Mouse (Mus musculus) midbrain, embryonic 12.5 days (tissue): ENCODE measurements at regions not wholly inside any gene's neighbourhood (a gene's known extent, or its start where the extent isn't known, plus 50 kb on each side); places are given as distances from the start of the nearest gene placed in this dataset.

Experiments used
- ATAC-seq: fragments of 200-750 bp; cut with Nextera tagmentation; 2 replicates; pipeline ENCODE4 v1.8.0; 2017; ENCODE audit warnings: low read depth, moderate TSS enrichment, moderate library complexity; ENCODE audit not compliant: low FRiP score
- H3K27ac ChIP-seq: fragments of 300-500 bp; sonication (generic); replicated peaks from 2 replicates; pipeline ENCODE4 v1.5.1; 2016; ENCODE audit warnings: mild to moderate bottlenecking
- H3K27me3 ChIP-seq: fragments of 300-500 bp; sonication (generic); 2 replicates; pipeline ENCODE4 v1.6.1; 2016; ENCODE audit warnings: mild to moderate bottlenecking
- H3K36me3 ChIP-seq: fragments of 300-500 bp; sonication (generic); 2 replicates; pipeline ENCODE4 v1.6.1; 2016
- H3K4me1 ChIP-seq: fragments of 300-500 bp; sonication (generic); 2 replicates; pipeline ENCODE4 v1.6.1; 2016
- H3K4me2 ChIP-seq: fragments of 300-500 bp; sonication (generic); replicated peaks from 2 replicates; pipeline ENCODE4 v1.6.1; 2016; ENCODE audit warnings: mild to moderate bottlenecking, moderate library complexity
- H3K4me3 ChIP-seq: fragments of 300-500 bp; sonication (generic); 2 replicates; pipeline ENCODE4 v1.5.1; 2016; ENCODE audit warnings: mild to moderate bottlenecking
- H3K9ac ChIP-seq: fragments of 300-500 bp; sonication (generic); replicated peaks from 2 replicates; pipeline ENCODE4 v1.6.1; 2016; ENCODE audit warnings: mild to moderate bottlenecking, moderate library complexity
- H3K9me3 ChIP-seq: fragments of 300-500 bp; sonication (generic); 2 replicates; pipeline ENCODE4 v1.6.1; 2016; ENCODE audit warnings: mild to moderate bottlenecking
- WGBS: fragments of 180-500 bp; shearing (Covaris S2); methylation state at CpG from one replicate; pipeline ENCODE4 v1.1.7; 2016; 5-methylcytosine and 5-hydroxymethylcytosine counted together

DNA sequence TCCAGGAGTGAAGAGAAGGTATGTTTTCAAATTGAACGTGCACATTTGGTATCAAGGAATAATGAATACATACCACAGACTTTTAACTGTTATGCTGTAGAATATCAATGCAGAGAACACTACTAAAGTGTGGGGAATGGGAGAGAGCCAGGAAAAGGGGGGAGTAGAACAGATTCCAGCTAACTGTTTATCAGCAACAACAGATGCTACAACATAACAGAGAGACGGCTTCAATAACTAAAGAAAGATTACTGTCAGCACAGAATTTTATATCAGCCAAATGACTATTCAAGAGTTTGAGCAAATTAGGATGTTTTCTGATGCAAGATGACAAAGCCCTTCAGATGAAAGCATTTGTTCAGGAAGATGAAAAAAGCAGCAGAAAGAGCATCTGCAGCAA is 183.0 kb downstream of the Cox7c start:
- Histone ChIP-seq H3K9ac (no peak overlapping the region), H3K36me3 (no peaks in the 10 kb centered on the region), H3K4me2 (no peak overlapping the region), H3K27ac (no peak overlapping the region), H3K27me3 (no peaks in the 10 kb centered on the region), H3K4me3 (no peak overlapping the region), H3K4me1 (no peaks in the 10 kb centered on the region), H3K9me3 (no peaks in the 10 kb centered on the region)
- no peak for ATAC-seq
- WGBS = 81% methylated on average over 2 of the region's 2 CpGs

DNA sequence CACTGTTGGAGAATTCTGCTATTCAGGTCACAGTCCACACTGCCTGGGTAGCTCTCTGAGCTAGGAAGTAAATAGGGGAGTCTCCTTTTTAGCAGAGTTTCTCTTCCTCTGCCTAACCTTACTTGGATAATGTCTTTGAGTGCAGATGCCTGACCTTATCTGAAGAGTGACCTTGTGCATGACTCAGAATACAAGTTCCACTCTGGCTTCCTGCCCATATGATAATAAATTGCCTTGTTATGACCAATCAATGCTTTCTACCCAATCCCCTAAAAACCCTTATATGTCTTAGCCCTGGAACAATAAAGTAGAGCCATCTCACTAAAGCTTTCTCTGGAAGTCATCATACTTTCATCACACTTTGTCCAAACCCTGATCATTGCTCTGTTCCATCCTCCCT is 198.4 kb downstream of the Cox7c start:
- Histone ChIP-seq H3K4me2 (no peak overlapping the region), H3K4me1 (no peaks in the 10 kb centered on the region), H3K9me3 (no peaks in the 10 kb centered on the region), H3K4me3 (no peak overlapping the region), H3K36me3 (no peaks in the 10 kb centered on the region), H3K27me3 (no peaks in the 10 kb centered on the region), H3K9ac (no peak overlapping the region), H3K27ac (no peak overlapping the region)
- no peak for ATAC-seq

- 87% methylated on average over 1 of the region's 1 CpGs for WGBS
- Histone ChIP-seq H3K36me3 (no peaks in the 10 kb centered on the region), H3K4me3 (no peak overlapping the region), H3K4me1 (no peaks in the 10 kb centered on the region), H3K9ac (no peak overlapping the region), H3K27me3 (no peaks in the 10 kb centered on the region), H3K9me3 (no peaks in the 10 kb centered on the region), H3K4me2 (no peak overlapping the region), H3K27ac (no peak overlapping the region)
- no peak for ATAC-seq
Observed at GRCm38 (mm10) chr13:85829894-85830293, 216.8 kb downstream of the Cox7c start.
